Mouse (Mus musculus) kidney, postnatal 14 days (tissue): ENCODE measurements around the gene Ube4b.

ENCODE experiments used
- DNase-seq: peaks from one replicate; pipeline ENCODE4 v3.0.0; 2022; ENCODE audit warnings: mixed read lengths

Gene Ube4b

DNA sequence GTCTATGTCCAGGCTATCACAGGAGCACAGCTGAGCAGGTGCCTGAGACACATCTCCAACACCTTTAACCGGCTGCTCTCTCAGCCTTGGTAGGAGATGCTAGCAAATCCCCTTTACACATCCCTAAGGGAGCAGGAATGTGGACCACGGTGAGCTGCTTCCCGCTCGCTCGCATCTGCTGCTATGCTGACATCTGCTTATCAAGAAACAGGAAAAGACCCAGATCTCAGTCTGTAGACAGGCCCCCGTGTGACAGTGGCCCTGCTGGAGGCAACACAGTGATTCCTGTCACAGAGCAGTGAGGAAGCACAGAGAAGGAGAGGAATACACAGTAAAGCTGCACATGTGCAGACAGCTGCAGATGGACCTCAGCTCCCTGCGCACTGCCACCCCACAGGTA lies 90.2 kb downstream of the Ube4b start:
- no peak for DNase-seq

DNA sequence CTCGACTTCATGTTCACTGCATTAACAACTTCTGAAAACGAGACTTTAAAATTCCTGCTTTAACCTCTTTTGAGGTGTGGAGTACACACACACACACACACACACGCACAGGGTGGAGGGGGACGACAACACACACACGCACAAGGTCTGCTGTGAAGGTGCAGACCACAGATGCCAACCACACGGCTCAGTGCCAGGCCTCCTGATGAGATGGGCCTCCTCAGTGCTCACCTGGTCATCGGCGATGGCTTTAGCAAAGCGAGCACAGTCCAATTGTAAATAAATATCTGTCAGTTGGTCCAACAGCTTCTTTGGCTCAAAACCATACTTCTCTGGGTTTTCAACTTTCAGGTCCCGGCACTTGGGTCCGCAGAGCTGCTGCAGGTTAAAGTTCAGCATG lies 91.7 kb downstream of the Ube4b start:
- no peak for DNase-seq

DNA sequence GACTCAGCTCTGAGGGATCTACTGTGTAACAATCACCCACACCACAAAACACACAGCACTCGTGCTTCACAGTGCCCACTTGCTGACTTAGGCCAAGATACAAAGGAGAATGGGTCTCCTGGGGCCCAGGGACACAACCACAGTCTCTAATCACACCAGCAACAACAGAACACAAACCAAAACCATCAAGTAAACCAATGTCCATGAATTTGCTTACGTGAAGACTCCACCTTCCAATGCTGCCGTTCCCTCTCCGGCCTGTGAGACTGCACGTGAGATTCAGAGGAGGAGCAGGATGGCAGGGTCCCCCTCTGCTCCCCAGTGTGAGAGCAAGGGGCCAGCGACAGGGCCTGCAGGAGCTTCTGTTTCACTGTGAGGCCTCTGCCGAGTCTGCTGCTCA lies 93.8 kb downstream of the Ube4b start:
- DNase-seq = no peak

DNA sequence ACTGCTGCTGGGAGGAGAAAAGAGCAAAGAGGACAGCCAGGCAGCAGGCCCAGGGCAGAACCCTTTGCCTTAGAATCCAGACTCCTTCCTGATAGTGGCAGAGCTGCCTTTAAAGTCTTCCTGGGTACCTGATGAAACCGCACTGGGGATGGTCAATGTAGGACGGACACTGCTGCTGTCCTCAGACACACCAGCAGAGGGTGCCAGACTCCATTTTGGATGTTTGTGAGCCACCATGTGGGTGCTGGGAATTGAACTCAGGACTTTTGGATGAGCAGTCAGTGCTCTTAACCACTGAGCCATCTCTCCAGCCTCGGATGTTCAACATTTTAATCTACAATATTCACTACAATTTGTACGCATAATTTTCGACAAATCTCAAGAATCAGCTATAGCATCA lies 96.1 kb downstream of the Ube4b start:
- DNase-seq = no peak

DNA sequence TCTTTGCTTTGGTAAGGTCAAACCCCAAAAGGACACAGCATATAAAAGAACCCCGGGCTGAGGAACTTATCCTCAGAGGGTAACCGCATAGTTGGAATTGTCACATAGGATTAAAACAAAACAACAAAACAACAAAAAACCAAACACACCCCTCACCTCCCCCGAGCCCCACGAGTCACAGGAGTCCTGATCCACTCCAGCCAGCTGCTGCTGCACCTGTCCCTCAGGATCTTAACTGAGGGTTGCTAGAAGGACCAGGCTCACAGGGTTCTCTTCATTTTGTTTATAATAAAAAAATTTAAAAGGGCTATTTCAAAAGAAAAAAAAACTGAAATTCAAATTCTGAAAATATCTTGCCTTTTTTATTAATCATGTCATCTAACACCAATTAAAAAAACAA lies 97.8 kb downstream of the Ube4b start:
- DNase-seq = no peak

DNA sequence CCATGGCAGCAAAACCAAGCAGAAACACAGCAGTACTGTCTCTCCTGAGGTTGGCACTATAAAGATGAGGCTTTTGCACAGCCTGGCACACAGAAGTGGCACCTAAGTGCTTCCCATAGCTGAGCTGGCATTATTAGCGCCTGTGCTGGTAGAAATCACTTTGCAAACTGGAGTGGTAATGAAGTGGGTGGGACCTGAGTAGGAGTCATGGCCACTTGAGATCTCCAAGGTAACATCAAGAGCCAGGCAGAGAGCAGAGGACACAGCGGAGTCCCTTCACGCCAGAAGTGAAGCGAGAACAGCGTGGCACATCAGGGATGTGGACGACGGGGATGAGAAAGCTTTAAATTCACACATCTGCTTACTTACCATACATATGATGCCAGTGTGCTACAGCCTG lies 99.3 kb downstream of the Ube4b start:
- DNase-seq = no peak

DNA sequence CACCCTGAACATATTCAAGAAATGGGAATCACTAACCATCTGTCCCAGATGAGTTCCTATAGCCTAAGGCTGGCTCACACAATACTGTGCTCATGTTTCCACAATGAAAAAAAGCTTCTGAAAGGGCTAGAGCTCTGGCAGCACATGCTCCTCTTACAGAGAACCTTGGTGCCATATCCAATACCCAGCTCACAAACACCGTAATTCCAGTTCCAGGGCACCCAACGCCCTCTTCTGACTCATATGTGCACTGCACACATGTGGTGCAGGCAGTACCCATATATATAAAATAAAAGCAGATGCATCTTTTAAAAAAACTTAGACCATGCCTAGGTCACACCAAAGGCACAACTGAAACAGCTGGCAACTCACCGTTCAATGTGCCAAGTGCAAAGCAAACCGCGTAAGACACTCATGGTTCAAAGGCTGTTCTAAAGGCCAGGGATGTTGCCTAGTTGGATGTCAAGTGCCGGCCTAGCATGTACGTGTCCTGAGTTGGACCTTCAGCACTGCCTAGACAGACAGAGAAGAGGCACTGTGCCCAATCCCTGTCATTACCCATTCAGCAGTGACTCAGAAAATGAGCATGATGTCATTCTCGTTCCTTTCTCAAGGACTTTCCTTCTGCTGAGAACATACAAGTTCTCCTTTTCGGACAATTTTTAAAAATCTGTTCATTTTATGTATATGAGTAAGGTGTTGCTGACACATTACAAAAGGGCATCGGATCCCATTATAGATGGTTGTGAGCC lies 101.0 kb downstream of the Ube4b start:
- DNase-seq = no peak

DNA sequence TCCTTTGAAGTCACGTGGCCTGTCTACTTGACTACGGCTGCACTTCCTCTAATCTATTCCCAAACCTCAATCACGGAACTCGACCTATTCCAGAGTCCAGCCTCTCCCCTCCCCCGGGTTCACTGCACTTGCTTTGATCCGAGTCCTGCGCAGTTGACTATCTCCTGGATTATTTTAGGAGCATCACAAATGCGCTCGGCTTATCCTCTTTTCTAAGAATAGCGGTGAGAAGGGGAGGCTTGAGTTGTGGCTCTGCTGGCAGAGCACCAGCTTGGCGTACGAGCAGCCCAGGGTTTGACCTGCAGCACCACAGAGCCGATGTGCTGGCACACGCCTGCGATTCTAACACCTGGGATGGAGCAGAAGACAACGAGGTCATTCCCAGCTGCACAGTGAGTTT lies 102.8 kb downstream of the Ube4b start:
- no peak for DNase-seq

DNA sequence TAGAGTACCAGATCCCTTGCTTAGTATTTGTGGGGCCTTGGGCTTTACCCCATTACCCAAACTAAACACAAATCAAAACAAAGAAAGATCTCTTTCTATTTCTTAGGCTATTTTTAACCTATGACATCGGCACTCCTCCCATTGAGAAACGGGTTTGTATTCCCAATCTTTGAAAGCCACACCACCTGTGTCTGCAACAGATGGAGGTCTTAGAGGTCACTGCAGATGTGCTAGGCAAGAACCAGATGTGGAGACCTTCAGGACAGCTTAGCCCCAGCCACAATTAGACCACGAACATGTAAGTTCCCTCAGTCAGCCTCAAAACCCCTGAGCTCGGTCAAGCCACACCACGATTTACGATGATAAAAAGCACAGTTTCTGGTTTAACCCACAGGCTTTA lies 103.8 kb downstream of the Ube4b start:
- no peak for DNase-seq

DNA sequence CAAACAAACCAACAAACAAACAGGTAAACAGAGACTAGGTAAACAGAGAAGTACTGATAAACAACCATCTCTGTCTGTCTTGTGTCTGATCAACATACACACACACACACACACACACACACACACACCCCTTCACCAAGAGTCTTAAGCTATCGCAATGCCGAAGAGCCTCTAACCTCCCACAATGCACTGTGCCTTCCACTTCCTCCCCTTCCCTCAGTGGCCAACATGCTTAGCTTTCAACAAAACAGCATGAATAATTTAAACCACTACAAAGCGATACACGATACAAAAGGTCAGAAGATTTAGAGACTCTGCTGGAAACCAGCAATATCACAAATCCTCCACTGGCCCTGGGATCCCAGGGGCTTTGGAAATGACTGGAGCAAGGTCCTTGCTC lies 104.3 kb downstream of the Ube4b start:
- no peak for DNase-seq

DNA sequence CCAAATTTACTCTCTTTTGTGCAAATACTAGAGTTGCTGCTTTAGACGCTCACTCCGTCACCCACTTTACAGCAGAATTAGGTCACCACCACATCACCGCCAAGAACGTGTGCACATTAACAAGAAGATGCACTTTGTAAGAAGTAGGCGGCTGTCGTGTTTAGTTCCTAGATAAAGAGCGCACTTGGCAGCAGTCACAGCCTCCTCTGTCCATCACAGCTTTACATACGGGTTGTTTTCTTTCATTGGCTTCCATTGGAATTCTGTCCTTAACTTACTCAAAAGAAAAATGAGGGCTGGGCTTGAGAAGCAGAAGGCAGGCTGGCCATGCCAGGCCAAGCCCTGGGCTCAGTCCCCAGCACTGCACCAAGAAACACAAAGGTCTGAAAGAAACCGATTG lies 107.5 kb downstream of the Ube4b start:
- DNase-seq = no peak

DNA sequence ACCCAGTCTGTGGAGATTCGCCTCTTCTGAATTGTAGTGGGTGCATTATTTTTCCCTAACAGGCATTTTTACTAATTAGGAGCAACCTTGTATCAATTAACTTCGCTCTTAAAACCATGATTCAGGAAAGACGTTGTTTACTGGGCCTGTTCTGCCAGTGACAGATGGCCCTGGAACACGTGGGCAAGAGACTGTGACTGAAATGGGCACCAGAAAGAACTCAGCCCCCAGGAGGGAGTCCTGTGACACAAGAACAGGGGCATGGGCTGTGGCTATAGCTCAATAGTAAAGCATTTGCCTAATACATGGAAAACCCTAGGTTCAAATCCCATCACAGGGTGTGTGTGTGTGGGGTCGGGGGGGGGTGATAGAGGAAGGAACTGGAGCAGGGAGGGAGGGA lies 109.2 kb downstream of the Ube4b start:
- no peak for DNase-seq

DNA sequence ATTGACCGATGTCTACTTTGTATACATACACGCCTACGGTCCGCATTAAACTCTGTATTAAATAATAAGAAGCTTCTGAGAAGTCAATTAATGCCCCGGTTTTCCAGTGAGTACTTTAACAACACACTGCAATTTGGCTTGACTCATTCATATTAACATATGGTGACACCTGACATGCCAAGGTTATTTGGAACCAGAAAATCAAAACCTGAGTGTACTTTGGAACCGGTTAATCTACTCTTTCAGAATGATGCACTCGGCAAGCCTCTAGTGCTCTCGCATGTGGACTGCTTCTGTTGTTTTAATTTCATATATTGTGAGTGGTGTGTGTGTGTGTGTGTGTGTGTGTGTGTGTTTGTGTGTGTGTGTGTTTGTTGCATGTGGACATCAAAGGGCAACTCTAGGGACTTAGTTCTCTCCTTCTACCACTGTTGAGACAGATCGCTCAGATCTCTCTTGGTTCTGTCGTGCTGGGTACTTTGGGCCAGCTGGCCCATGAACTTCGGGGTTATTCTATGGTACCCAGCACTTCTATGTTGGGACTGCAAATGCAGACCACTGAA lies 112.2 kb downstream of the Ube4b start:
- DNase-seq = no peak

DNA sequence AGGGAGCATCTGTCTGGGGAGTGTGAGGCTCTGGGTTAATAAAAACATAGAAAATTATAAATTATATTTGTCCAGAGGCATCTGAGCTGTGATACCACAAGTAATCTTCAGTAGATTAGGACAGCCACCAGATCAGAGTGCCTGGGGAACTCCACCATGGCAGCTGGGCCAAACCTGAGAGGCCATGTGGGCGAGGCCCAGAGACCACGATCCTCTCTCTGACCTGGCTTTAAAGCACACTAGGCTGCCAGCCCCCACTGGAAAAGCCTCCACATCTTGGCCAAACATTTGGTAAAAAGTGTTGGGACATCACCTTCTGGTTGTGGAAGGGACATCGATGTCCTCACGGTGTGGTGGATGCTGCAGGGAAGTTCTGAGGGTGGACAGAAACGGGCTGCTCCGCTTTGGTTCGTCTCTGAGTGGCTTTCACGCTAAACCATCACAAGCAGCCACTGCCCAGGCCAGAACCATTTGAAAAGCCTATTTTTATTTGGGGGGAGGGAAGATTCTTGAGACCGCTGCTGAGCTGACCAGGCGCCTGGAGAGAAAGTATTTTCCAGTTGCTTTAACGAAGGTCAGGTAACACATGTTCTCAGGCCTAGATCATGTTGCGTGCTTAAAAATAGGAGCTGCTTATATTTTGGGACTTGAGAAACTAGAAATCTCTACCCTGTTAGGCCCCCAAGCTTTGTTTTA lies 112.8 kb downstream of the Ube4b start:
- no peak for DNase-seq

DNA sequence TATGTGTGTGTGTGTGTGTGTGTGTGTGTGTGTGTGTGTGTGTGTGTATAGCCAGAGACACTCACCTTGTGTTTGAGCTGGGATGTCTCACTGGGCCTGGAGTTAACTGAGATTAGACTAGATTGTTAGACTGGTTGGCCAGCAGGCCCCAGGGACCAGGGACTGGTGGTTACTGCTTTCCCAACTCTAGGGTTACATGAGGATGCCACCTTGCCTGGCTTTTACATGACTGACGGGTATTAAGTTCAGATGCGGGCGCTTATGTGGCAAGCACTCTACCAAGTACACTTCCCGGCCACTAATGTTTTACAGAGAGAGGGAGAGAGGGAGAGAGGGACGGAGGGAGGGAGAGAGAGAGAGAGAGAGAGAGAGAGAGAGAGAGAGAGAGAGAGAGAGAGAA lies 114.6 kb downstream of the Ube4b start:
- no peak for DNase-seq

DNA sequence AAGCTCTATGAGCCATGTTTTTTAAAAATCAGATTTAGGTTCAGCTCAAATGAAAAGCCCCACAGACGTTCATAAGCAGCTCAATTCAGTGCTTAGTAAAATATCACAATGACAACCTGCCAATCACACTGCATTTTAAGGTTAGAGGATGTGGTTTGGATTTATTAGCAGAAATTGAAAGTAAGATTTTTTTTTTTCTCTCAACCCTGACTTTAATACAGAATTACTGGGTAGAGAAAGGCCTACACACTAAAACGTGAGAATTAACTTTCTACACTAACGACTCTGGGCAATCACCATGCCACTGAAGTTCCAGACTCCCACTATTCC lies 118.1 kb downstream of the Ube4b start:
- no peak for DNase-seq

DNA sequence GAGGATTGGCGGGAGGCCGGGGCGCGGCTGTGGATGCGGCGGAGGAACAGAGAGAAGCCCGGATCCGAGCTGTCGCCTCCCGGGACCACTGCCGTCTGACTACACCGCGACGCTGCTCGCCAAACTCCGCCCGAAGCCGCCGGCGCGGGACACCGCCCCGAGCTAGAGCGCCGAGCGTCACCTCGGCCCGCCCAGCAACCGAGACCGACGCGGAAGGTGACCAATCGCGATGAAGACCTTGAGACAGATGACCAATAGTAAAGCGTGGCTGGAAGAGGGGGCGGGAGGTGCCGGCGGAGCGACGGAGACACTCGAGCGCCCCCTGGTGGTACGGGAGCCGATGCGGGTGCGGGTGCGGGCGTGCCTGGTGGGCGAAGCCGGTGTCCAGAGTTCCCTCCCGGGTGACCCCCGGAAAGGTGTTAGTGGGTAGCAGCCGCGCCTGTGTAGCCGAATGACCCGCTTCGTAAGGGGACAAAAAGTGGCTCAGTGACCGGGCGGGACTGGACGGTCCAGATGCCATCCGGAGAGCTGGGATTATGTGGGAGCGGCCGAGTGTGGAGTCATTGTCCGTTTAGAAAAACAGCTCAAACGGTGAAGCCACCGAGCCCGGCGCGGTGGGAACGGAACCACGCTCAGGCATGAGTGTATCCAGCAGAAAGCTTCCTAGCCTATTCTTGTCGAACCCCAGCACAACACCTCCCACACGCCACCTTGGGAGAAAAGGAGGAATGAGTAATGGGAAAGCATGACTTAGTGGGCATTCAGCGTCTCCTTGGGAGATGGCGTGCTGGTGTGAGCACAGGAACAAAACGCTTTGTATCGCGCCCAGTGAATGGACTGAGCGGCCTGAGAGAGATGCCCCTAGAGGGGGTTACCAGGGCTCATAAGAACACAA lies 118.7 kb downstream of the Ube4b start, which contains the start of gene Kif1b:
Gene Kif1b (minus strand): TSS at position 98 of the 895 bp plus-strand sequence.
- DNase-seq = peak; percentile 98

DNA sequence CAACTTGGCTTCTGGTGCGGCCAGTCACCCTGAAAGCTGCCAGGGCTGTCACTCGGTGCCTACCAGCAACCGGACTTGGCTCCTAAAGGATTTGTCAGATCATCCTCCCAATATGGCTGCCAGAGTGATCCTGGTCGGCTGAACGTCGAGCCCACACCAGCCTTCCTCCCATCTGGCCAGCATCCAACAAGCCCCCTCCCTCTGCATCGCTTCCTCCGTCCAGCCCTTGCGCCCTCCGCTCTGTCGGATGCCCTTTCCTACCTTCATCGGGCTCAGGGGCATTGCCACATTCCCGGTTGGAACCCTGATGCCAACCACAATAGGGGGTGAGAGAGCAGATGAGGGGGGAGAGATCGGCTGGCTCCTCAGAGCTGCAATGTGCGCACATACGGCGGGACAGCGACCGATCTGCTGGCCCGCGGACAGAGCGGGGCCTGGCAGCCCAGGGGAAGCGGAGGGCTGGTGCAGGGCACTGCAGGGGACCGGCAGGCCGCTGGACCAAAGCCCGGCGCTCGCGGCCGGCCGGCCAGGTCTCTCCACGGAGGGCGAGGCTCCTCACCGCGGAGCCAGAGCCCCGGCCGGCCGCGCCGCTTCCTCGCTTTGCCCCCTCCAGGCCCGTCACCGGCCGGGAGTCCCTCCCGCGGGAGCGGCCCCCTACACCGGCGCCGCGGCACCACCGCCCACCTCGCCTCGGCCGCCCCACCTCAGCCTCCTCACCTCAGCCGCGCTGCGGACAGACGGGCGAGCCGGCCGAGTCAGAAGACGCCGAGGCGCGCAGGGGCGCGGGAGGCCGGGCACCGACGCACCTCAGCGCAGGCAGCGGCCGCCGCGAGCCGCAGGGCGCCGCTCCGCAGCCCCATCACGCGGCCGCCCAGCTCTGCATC lies 119.6 kb downstream of the Ube4b start:
- peak; percentile 80 for DNase-seq

DNA sequence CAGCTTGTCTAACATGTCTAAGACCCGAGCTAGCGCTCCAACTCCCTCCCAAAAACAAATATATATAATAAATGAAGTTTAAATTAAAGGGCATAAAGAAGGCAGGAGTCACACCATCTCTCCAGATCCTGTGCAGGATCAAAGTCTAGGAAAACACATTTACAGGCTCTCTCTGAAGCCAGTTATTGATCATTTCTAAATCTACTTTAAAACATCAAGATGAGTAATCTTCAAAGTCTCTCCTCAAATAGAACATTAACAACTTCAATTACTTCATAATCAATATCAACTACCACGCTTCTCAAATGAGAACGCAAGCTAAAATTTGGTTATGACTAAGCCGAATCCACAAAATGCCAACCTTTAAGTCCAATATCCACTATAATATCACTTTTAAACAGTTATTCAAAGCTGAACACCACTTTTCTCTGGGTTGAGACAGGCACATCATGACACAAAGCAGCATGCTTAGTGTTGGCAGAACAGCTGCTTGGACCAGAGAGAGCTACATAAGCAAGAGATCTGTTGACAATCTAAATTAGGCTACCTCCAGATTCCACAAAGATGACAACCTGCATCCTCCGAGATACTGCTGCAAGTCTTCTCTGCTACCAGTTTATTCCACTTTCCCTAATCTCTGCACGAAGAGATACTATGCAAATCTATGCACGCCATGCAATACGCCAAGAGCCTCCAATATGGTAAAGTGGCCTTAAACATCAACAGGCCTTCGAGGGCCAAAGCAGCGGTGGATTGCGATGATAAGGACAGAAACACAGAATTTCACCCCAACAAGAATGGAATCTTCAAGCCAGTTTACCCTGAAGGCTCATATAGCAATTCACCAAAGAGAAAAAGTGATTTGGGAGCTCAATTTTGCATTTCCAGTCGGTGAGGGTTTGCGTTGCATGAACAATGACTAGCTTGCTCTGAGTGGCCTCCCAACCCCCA lies 120.5 kb downstream of the Ube4b start:
- no peak for DNase-seq

DNA sequence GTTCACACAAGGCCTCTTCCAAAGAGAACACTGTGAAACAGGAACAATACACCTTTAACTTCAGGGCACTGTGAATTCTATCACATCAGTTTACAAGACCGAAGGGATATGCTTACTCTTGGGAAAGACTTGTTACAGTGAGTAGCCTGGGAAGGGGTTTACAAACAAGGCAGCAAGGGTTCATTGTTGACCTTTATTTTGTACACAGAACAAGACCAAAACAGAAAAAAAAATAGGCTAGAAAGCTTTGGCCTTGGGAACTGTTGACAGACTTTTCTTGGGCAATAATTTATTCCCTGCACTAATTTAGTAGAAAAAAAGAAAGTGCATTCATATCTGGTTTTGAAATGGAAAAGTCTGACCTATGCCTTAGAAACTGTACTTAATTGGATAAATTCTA lies 122.1 kb downstream of the Ube4b start:
- no peak for DNase-seq

DNA sequence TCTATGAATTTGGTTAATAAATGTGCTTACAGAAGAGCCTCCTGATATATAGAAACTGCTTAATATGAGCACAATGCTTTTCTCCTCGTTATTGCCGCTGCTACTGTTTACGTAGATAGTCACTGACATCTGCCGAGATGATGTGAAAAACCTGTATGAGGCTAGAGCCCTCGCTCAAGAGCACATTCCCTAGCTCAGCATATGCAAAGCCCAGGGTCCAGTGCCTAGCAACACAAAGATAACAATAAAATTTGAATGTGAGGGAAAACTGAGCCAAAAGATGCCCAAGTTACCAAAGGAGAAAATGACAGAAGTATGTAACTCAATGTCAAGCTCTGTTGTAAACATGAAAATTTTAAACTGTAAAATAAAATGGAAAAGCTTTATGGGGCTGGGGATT lies 123.0 kb downstream of the Ube4b start:
- DNase-seq = no peak
